Mouse (Mus musculus): ENCODE measurements around the gene Aunip. TPM values are rescaled to one million over a fixed set of nuclear protein-coding genes. Genes with fewer than 3 reads are reported as not detected.

Aunip gene
- total RNA-seq, 1 experiment from 2014 or later: 34.0 TPM

- ATAC-seq (replicated peaks in 1 of 2; ENCODE audit: insufficient read depth in 1 of 2, low FRiP score in 2 of 2, low TSS enrichment in 1 of 2, low read depth in 1 of 2, poor library complexity in 2 of 2, severe bottlenecking in 2 of 2): no peak
These were observed 5.5 kb upstream of the Aunip start for GRCm38 (mm10) chr4:134505303-134505789.

GRCm38 (mm10) chr4:134505966-134506594 lies 4.7 kb upstream of the Aunip start:
- peak; percentile 64 to 75 for ATAC-seq (replicated peaks in 1 of 2; ENCODE audit: insufficient read depth in 1 of 2, low FRiP score in 2 of 2, low TSS enrichment in 1 of 2, low read depth in 1 of 2, poor library complexity in 2 of 2, severe bottlenecking in 2 of 2)

GRCm38 (mm10) chr4:134506713-134507112 lies 4.1 kb upstream of the Aunip start:
- no peak for ATAC-seq (replicated peaks in 1 of 2; ENCODE audit: insufficient read depth in 1 of 2, low FRiP score in 2 of 2, low TSS enrichment in 1 of 2, low read depth in 1 of 2, poor library complexity in 2 of 2, severe bottlenecking in 2 of 2)

GRCm38 (mm10) chr4:134510396-134510795 lies 403 bp upstream of the Aunip start:
- ATAC-seq (replicated peaks in 1 of 2; ENCODE audit: insufficient read depth in 1 of 2, low FRiP score in 2 of 2, low TSS enrichment in 1 of 2, low read depth in 1 of 2, poor library complexity in 2 of 2, severe bottlenecking in 2 of 2): no peak

GRCm38 (mm10) chr4:134511730-134512129 lies 931 bp downstream of the Aunip start:
- ATAC-seq (replicated peaks in 1 of 2; ENCODE audit: insufficient read depth in 1 of 2, low FRiP score in 2 of 2, low TSS enrichment in 1 of 2, low read depth in 1 of 2, poor library complexity in 2 of 2, severe bottlenecking in 2 of 2): no peak

GRCm38 (mm10) chr4:134512798-134513197 lies 2.0 kb downstream of the Aunip start:
- peak; percentile 48 to 64; a peak in 1 of 4 replicates for ATAC-seq (replicated peaks in 1 of 2; ENCODE audit: insufficient read depth in 1 of 2, low FRiP score in 2 of 2, low TSS enrichment in 1 of 2, low read depth in 1 of 2, poor library complexity in 2 of 2, severe bottlenecking in 2 of 2)

- no peak for ATAC-seq (replicated peaks in 1 of 2; ENCODE audit: insufficient read depth in 1 of 2, low FRiP score in 2 of 2, low TSS enrichment in 1 of 2, low read depth in 1 of 2, poor library complexity in 2 of 2, severe bottlenecking in 2 of 2)
These were observed 3.6 kb downstream of the Aunip start for GRCm38 (mm10) chr4:134514309-134514930.

GRCm38 (mm10) chr4:134515614-134516013 lies 4.8 kb downstream of the Aunip start:
- no peak for ATAC-seq (replicated peaks in 1 of 2; ENCODE audit: insufficient read depth in 1 of 2, low FRiP score in 2 of 2, low TSS enrichment in 1 of 2, low read depth in 1 of 2, poor library complexity in 2 of 2, severe bottlenecking in 2 of 2)

GRCm38 (mm10) chr4:134516981-134517380 lies 6.2 kb downstream of the Aunip start:
- ATAC-seq (replicated peaks in 1 of 2; ENCODE audit: insufficient read depth in 1 of 2, low FRiP score in 2 of 2, low TSS enrichment in 1 of 2, low read depth in 1 of 2, poor library complexity in 2 of 2, severe bottlenecking in 2 of 2): no peak

- ATAC-seq (replicated peaks in 1 of 2; ENCODE audit: insufficient read depth in 1 of 2, low FRiP score in 2 of 2, low TSS enrichment in 1 of 2, low read depth in 1 of 2, poor library complexity in 2 of 2, severe bottlenecking in 2 of 2): no peak
These were observed 6.9 kb downstream of the Aunip start for GRCm38 (mm10) chr4:134517719-134518118.

- no peak for ATAC-seq (replicated peaks in 1 of 2; ENCODE audit: insufficient read depth in 1 of 2, low FRiP score in 2 of 2, low TSS enrichment in 1 of 2, low read depth in 1 of 2, poor library complexity in 2 of 2, severe bottlenecking in 2 of 2)
These were observed 7.7 kb downstream of the Aunip start for GRCm38 (mm10) chr4:134518541-134518940.

GRCm38 (mm10) chr4:134519281-134519680 lies 8.5 kb downstream of the Aunip start:
- no peak for ATAC-seq (replicated peaks in 1 of 2; ENCODE audit: insufficient read depth in 1 of 2, low FRiP score in 2 of 2, low TSS enrichment in 1 of 2, low read depth in 1 of 2, poor library complexity in 2 of 2, severe bottlenecking in 2 of 2)

GRCm38 (mm10) chr4:134523447-134523846 lies 12.6 kb downstream of the Aunip start:
- no peak for ATAC-seq (replicated peaks in 1 of 2; ENCODE audit: insufficient read depth in 1 of 2, low FRiP score in 2 of 2, low TSS enrichment in 1 of 2, low read depth in 1 of 2, poor library complexity in 2 of 2, severe bottlenecking in 2 of 2)

GRCm38 (mm10) chr4:134525806-134526205 lies 15.0 kb downstream of the Aunip start:
- no peak for ATAC-seq (replicated peaks in 1 of 2; ENCODE audit: insufficient read depth in 1 of 2, low FRiP score in 2 of 2, low TSS enrichment in 1 of 2, low read depth in 1 of 2, poor library complexity in 2 of 2, severe bottlenecking in 2 of 2)

- no peak; a peak in 1 of 4 replicates for ATAC-seq (replicated peaks in 1 of 2; ENCODE audit: insufficient read depth in 1 of 2, low FRiP score in 2 of 2, low TSS enrichment in 1 of 2, low read depth in 1 of 2, poor library complexity in 2 of 2, severe bottlenecking in 2 of 2)
These were observed 15.4 kb downstream of the Aunip start for GRCm38 (mm10) chr4:134526220-134526619.

- no peak for ATAC-seq (replicated peaks in 1 of 2; ENCODE audit: insufficient read depth in 1 of 2, low FRiP score in 2 of 2, low TSS enrichment in 1 of 2, low read depth in 1 of 2, poor library complexity in 2 of 2, severe bottlenecking in 2 of 2)
These were observed 22.1 kb downstream of the Aunip start for GRCm38 (mm10) chr4:134532928-134533327.

- no peak for ATAC-seq (replicated peaks in 1 of 2; ENCODE audit: insufficient read depth in 1 of 2, low FRiP score in 2 of 2, low TSS enrichment in 1 of 2, low read depth in 1 of 2, poor library complexity in 2 of 2, severe bottlenecking in 2 of 2)
These were observed 22.6 kb downstream of the Aunip start for GRCm38 (mm10) chr4:134533421-134533820.

GRCm38 (mm10) chr4:134534124-134534886 lies 23.5 kb downstream of the Aunip start:
- ATAC-seq (replicated peaks in 1 of 2; ENCODE audit: insufficient read depth in 1 of 2, low FRiP score in 2 of 2, low TSS enrichment in 1 of 2, low read depth in 1 of 2, poor library complexity in 2 of 2, severe bottlenecking in 2 of 2): peak in 1 of 2 experiments; percentile 35; a peak in 2 of 4 replicates

All from hematopoietic stem cell, adult 5-6 weeks (primary cell).